Mouse (Mus musculus) thymus, adult 2 months (tissue): ENCODE measurements around the gene Hipk4. TPM values are rescaled to one million over a fixed set of nuclear protein-coding genes. Genes with fewer than 3 reads are reported as not detected.

ENCODE experiments used
- DNase-seq: peaks from one replicate; pipeline ENCODE4 v3.0.0; 2021
- H3K27ac ChIP-seq: fragments of 200-500 bp; 2 replicates; pipeline ENCODE4 v1.5.1; 2012; ENCODE audit warnings: low read length, control low read depth; ENCODE audit not compliant: control insufficient read depth, insufficient read depth
- H3K27me3 ChIP-seq: fragments of 200-500 bp; 2 replicates; pipeline ENCODE4 v1.6.1; 2012; ENCODE audit warnings: mild to moderate bottlenecking, low read length, moderate library complexity, mixed read lengths; ENCODE audit not compliant: control insufficient read depth, insufficient read depth
- H3K36me3 ChIP-seq: fragments of 200-500 bp; 2 replicates; pipeline ENCODE4 v1.6.1; 2012; ENCODE audit warnings: mild to moderate bottlenecking, low read length, moderate library complexity; ENCODE audit not compliant: control insufficient read depth, insufficient read depth
- H3K4me1 ChIP-seq: fragments of 200-500 bp; replicated peaks from 2 replicates; pipeline ENCODE4 v1.6.1; 2012; ENCODE audit warnings: low read length; ENCODE audit not compliant: control insufficient read depth, insufficient read depth
- H3K4me3 ChIP-seq: fragments of 200-500 bp; 2 replicates; pipeline ENCODE4 v1.5.1; 2012; ENCODE audit warnings: mild to moderate bottlenecking, low read length, control low read depth, moderate library complexity; ENCODE audit not compliant: control insufficient read depth, insufficient read depth
- CTCF ChIP-seq: fragments of 200-500 bp; IDR thresholded peaks from 2 replicates; pipeline ENCODE4 v1.5.1; 2012; ENCODE audit warnings: mild to moderate bottlenecking, control low read depth, low read length, moderate library complexity, borderline replicate concordance; ENCODE audit not compliant: control insufficient read depth, poor library complexity, insufficient read depth; ENCODE audit errors: extremely low read depth
- POLR2A ChIP-seq: fragments of 200-500 bp; IDR thresholded peaks from 2 replicates; pipeline ENCODE4 v1.6.1; 2012; ENCODE audit warnings: mild to moderate bottlenecking, low read length, control low read depth, moderate library complexity; ENCODE audit not compliant: control insufficient read depth, poor library complexity, insufficient read depth; ENCODE audit errors: extremely low read depth
- WGBS: fragments of 180-500 bp; shearing (Covaris S2); methylation state at CpG from one replicate; pipeline ENCODE4 v1.1.7; 2018; 5-methylcytosine and 5-hydroxymethylcytosine counted together
- polyA plus RNA-seq: library from polyadenylated mRNA; depleted of rRNA; stranded (reverse); fragments of >200 nt; gene quantifications from 2 replicates; pipeline ENCODE4 v1.2.3, GENCODE M21; 2012

Gene Hipk4
- polyA plus RNA-seq, 1 experiment: 1.3 TPM

- H3K4me3 ChIP-seq: no peak overlapping the region
- 26% methylated on average over 6 of the region's 6 CpGs for WGBS
- H3K27ac ChIP-seq: no peak overlapping the region; the same call in 1 of the 2 replicates
- no peaks in the 10 kb centered on the region for H3K36me3 ChIP-seq
- DNase-seq: peak; percentile 73
- H3K27me3 ChIP-seq: no peaks in the 10 kb centered on the region
- H3K4me1 ChIP-seq: peaks cover 10% of the 10 kb centered on the region
- TF ChIP-seq CTCF (peak; percentile 20; the same call in 1 of the 2 replicates), POLR2A (no peak)
These were observed 14.4 kb upstream of the Hipk4 start for GRCm38 (mm10) chr7:27508648-27509005.

DNA sequence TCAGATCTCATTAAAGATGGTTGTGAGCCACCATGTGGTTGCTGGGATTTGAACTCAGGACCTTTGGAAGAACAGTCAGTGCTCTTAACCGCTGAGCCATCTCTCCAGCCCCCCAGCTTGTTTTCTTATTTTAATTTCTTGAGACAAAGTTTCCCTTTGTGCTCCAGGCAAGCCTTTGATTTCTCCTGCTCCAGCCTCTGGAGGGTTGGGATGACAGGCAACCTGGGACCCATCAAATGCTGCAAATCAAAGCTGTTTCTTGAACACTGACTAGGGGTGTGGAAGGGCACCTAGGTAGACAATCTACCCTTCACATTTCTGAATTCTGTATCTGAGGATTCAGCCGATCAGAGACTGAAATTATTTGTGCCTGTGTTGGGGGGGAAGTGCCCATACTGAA, 12.3 kb upstream of the Hipk4 start:
- H3K27ac ChIP-seq: no peak overlapping the region
- H3K4me3 ChIP-seq: no peak overlapping the region
- no peak for DNase-seq
- no peaks in the 10 kb centered on the region for H3K36me3 ChIP-seq
- 97% methylated on average over 2 of the region's 2 CpGs for WGBS
- TF ChIP-seq POLR2A (no peak), CTCF (no peak)
- H3K4me1 ChIP-seq: peaks cover 10% of the 10 kb centered on the region
- H3K27me3 ChIP-seq: no peaks in the 10 kb centered on the region

DNA sequence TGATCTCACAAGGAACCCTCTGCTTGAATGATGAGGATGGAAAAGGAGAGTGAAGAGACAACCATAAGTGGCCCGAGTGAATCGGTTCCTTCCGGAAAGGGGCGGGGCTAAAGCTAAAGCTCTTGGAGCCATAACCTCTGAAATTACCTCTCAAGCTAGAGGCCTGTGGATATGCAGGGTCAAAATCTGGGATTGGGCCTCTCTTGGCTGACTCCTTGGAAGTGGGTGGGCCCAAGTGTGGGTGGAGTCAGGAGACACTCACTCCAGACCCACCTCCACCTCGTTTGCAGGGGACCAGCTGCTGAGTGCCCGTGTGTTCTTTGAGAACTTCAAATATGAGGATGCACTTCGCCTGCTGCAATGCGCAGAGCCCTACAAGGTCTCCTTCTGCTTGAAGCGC, 8.1 kb upstream of the Hipk4 start:
- Histone ChIP-seq H3K27me3 (no peaks in the 10 kb centered on the region), H3K4me1 (no peaks in the 10 kb centered on the region), H3K4me3 (no peak overlapping the region), H3K27ac (no peak overlapping the region), H3K36me3 (no peaks in the 10 kb centered on the region)
- DNase-seq: no peak
- 93% methylated on average over 9 of the region's 9 CpGs for WGBS
- TF ChIP-seq CTCF: no peak

GRCm38 (mm10) chr7:27518314-27518713, 4.8 kb upstream of the Hipk4 start:
- no peaks in the 10 kb centered on the region for H3K27me3 ChIP-seq
- TF ChIP-seq POLR2A (no peak), CTCF (no peak)
- no peak overlapping the region for H3K4me3 ChIP-seq

GRCm38 (mm10) chr7:27520104-27520503, 3.0 kb upstream of the Hipk4 start:
- H3K36me3 ChIP-seq: no peaks in the 10 kb centered on the region
- no peak overlapping the region for H3K4me3 ChIP-seq
- H3K4me1 ChIP-seq: no peaks in the 10 kb centered on the region
- DNase-seq: no peak
- no peaks in the 10 kb centered on the region for H3K27me3 ChIP-seq
- no peak overlapping the region for H3K27ac ChIP-seq
- no peak for TF ChIP-seq POLR2A

More at GRCm38 (mm10) chr7:27518314-27518713, 4.8 kb upstream of the Hipk4 start:
- no peaks in the 10 kb centered on the region for H3K36me3 ChIP-seq
- no peak overlapping the region for H3K27ac ChIP-seq
- no peaks in the 10 kb centered on the region for H3K4me1 ChIP-seq
- DNase-seq: no peak
- WGBS: 90% methylated on average over 9 of the region's 9 CpGs

- Histone ChIP-seq H3K4me3 (no peak overlapping the region), H3K27ac (no peak overlapping the region), H3K27me3 (no peaks in the 10 kb centered on the region), H3K4me1 (no peaks in the 10 kb centered on the region), H3K36me3 (no peaks in the 10 kb centered on the region)
- DNase-seq: no peak
- TF ChIP-seq POLR2A (no peak), CTCF (no peak)
- WGBS: 100% methylated on average over 1 of the region's 1 CpGs
These were observed 2.5 kb upstream of the Hipk4 start for GRCm38 (mm10) chr7:27520599-27520998.

DNA sequence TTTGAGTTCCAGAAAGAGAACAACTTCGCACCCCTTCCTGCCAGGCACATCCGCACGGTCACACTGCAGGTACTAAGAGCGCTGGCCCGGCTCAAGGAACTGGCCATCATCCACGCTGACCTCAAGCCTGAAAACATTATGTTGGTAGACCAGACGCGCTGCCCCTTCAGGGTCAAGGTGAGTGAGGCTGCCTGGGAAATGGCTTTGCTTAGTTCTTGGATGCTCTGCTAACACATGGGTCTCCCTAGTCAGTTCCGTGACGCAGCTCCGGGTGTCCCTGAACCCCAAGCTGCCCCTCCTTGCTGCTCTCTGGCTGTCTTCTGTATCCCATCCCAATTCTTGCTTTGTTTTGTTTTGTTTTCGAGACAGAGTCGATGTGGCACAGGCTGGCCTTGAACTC, 738 bp downstream of the Hipk4 start:
- Histone ChIP-seq H3K4me1 (no peaks in the 10 kb centered on the region), H3K36me3 (no peaks in the 10 kb centered on the region), H3K4me3 (no peak overlapping the region), H3K27ac (no peak overlapping the region), H3K27me3 (no peaks in the 10 kb centered on the region)
- TF ChIP-seq POLR2A: no peak
- TF ChIP-seq CTCF: no peak
- 98% methylated on average over 13 of the region's 13 CpGs for WGBS
- no peak for DNase-seq
